Mouse (Mus musculus) activated CD4-positive, CD25-positive, alpha-beta regulatory T cell, adult 4 months (primary cell): ENCODE results near the gene Gart. TPM values are rescaled to one million over a fixed set of nuclear protein-coding genes. Genes with fewer than 3 reads are reported as not detected.

Source experiments
- ATAC-seq: one replicate; pipeline ENCODE4 v1.8.0; 2017
- polyA plus RNA-seq, 2 experiments: library from polyadenylated mRNA; unstranded; fragments of 100-300 nt; shearing (Covaris generic); gene quantifications; one replicate each; pipeline ENCODE4 v1.2.1; 2017

Gene Gart
- polyA plus RNA-seq, 2 experiments from 2014 or later = 57.7 to 59.6 TPM

DNA sequence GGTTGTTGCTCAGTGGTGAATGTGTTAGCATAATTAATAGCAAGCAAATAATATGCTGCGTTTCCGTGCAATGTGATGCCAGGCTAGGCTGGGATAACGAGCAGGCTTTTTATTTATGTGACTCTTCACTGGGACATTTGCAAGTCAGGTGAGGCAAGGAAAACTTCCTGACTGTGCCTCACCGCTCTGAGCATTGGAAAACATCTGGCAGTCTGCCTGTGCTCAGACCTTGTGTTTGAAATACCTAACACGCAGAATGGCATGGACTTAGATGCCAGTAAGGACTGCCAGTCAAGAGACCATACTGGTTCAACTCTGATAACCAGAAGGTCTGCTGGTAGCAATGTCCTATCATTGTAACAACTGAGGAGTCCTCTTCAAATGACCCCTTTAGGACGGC lies 41.6 kb downstream of the Gart start:
- ATAC-seq = no peak

DNA sequence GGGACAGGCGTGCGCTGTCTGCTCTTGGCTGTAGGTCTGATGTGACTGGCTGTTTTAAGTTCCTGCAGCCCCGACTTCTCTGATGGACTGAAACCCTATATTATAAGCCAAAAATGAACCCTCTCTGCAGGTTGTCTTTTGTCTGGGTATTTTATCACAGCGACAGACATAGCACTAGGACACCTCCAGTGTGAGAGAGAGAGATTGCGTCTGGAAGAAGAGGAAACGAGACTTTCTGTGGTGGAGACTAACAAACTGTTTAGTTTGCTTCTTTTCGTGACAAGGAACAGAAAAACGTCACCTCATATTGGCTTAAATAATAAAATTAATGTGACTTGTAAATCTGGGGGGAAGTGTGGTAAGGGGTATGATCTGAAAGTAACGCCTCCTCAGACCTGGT lies 45.1 kb downstream of the Gart start:
- ATAC-seq = no peak

DNA sequence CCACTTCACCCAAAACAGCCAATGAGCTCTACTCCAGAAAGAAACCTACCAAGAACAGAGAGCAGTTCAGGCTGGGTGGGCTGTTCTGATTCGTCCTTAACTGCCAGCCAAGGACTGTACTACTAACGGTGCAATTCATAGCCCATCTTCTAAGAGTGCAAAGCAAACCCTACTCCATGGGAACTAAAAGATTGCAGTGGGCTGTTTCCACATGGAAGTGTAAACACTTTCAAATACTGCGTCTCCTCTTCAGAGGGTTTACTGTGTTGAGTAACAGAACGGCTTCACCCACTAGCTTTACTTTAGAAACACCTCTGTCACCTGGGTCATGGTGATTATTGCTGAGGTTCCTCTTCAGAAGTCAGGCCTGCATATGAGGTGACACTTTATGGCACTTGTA lies 45.7 kb downstream of the Gart start:
- no peak for ATAC-seq

DNA sequence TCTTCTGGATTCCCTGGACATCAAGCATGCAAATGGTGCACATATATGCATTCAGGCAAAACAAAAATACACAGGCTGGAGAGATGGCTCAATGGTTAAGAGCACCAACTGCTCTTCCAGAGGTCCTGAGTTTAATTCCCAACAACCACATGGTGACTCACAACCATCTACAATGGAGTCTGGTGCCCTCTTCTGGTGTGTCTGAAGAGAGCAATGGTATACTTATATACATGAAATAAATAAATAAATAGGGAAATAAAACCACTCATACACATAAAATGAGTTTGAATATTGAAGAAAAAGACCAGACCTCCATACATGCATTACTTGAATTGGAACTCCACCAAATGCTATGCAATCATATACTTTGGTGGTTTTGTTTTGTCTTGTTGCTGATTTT lies 47.5 kb downstream of the Gart start:
- ATAC-seq = no peak

DNA sequence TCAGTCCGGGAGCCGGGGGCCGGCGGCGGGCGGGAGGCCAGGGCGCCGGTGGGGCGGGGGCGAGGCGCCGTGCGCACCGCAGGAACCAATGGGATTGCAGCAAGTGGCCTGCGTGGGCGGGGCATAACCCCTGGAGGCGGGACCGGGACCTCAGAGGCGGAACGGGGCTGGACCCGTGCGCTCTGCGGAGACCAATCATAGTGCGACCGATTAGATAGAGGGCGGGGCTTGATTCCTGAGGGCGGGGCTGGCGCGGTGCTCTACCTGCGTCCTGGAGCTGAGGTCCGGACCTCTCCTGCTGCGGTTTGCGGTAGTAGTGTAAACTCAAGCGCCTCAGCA lies 49.1 kb downstream of the Gart start, which contains the start of gene Tmem50b:
Tmem50b (minus strand) TSS at position 129 of the 339 bp plus-strand sequence.
- ATAC-seq = peak; percentile 90

DNA sequence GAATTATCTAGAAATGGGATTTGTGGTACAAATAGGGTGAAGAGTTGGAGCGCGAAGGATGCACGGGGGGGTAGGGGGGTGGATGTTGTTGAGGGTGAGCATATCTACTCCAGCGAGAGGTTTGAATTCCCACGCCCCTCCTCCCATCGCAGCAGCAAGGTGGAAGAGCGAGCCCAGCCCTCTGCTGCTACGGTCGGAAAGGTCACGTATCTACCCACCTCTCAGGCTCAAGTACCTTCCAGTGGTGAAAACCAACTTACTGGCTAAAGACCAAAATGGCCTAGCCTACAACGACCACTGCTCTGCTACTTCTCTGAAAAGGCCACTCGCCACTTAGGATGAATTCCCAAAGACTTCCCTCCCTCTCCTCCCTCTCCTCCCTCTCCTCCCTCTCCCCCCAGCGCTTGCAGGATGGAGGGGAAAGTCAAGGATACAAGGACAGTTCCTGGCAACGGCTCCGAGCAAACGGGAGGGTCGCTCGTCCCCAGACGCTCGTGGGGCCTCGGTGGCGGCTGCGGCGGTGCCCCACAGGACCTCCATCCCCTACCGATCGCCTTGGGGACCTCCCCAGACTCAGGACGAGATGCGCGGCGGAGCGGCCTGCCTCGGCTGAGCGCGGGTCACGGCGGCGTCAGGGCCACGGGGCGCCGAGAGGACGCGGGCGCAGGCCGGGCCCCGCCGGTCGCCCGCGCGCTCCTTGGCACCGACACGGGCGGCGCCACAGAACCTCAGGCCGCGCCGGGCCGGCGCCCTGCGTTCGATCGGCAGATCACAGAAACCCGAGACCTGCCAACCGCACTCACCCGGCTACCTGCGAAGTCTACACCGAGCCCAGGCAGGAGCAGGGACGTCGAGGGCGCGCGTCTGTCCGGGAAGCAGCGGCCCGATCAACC lies 49.7 kb downstream of the Gart start:
- peak; percentile 4 for ATAC-seq

DNA sequence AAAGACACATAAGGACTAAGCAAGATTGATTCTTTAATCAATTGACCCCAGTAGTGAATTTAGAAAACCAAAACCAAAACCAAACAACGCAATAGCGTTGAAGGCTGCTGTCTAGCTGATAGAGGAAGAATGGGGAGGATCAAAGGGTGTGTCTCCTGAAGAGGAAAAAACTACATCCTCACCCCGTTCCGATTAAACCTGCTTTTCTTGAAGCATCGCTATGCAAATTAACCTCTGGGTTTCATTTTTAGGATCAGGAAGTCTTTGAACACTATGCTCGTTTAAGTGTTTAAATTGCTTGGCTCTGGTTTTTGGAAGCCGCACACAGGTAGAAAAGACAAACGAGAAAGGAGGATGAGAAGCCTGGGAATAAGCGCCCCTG lies 50.4 kb downstream of the Gart start:
- ATAC-seq = peak; percentile 61

DNA sequence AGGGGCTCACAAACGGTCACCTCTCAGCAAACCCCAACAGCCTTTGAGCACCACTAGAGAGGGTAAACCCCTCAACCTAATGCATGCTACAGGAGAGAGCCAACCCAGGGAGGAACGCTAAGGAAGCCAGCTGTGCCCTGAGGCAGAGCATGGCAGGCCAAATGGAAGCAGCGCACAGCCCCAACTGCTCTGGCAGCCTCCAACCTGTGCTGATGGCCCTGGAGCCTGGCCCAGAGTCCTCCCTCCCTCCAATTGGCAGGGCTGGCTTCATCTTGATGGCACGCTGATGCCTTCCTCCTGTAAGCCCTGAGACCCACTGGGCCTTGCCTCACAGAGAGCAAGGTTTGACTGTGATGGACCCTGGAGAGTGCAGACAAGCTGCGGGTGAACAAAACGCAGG lies 51.7 kb downstream of the Gart start:
- no peak for ATAC-seq

DNA sequence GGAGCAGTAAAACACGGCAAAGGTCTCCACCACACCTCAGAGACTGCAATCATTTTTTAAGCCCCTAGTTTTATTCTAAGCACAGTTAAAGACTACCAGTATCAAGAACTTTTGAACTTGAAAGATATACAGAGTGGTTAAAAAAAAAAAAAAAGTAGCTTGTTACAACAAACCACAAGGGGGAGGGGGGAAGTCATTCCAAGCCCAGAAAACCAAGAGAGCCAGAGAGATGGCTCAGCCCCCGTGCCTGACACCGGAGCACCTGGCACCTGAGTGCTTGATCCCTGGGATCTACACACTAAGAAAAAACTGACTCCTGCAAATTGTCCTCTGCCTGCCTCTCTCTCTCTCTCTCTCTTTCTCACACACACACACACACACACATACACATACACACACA lies 53.5 kb downstream of the Gart start:
- no peak for ATAC-seq

DNA sequence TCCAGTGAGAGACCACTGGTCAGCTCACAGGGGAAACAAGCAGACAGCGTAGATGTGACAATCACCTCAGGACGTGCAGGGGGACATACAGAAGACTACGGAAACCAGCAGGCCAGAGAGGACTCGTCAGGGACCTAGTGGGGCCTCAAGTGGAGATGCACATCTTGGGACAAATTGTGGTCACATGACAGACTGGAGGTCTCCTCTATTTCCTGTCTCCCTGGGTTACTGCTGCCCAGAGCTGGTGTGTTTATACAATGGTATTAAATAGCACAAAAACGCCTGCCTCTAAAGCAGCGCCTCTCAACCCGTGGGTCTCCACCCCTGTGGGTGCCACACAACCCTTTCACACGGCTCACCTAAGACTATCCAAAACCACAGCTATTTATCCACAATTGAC lies 54.6 kb downstream of the Gart start:
- no peak for ATAC-seq

DNA sequence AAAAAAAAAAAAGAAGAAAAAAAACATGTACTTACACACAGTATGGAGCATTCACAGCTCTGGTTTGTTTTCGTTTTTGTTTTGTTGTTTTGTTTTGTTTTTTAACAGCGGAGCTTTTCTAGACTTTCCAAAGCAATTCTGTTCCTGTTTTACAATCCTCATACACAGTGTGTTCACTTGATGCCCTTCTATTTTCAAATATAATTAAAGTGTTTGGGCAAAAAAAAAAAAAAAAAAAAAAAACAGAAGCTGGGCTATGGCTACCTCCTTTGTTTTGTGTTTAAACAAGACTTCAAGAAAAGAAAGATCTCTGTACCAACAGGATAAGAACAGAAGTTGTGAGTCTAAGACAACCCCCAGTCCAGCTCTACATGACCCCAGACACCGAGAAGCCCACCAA lies 58.0 kb downstream of the Gart start:
- ATAC-seq = no peak

DNA sequence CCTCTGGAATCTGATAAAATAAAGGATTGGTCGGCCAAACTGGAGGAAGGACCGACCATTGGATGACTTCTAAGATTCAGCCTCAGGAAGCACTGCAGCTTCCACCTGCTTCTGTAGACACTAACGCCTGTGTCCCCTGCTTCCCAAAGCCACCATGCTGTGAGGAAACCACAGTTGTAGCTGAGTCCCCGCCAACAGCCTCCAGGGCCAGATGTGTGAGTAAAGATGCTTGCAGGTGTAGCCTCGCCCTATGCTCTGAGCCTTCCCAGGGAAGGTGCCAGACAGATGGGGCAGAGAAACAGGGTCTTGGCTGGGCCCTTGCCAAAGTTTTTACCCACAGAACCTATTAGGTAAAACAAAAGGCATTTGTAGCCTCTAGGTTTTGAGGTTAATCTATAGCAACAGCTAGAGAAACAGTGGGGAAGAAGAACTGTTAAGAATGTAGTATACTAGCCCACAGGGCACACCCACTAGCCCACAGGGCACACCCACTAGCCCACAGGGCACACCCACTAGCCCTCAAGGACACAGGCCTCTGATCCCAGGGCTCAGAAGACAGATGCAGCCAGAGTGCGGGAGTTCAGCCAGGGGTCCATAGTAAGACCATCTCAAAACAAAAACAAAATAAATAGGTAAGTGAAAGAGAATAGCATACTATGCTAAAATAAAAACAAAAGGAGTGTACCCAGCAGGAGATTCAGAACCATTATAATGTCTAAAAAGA lies 58.9 kb downstream of the Gart start:
- no peak for ATAC-seq

DNA sequence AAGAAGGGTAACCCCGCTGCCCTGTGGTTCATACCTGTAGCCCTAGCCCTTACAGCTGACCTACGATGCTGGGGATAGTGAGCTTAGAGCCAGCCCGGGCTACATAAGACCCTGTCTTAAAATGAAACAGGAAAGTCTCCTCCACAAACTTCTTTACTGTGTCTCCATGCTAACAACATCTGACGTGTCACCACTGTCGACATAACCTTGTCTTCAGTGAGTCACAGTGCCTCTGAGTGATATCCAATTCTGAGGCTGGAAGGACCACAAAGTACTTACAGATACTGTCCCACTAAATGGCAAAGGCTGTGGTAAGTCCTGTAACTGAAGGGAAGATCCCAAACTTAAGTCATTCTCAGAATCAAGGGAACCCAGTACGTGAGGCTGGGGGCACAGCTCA lies 60.5 kb downstream of the Gart start:
- no peak for ATAC-seq

DNA sequence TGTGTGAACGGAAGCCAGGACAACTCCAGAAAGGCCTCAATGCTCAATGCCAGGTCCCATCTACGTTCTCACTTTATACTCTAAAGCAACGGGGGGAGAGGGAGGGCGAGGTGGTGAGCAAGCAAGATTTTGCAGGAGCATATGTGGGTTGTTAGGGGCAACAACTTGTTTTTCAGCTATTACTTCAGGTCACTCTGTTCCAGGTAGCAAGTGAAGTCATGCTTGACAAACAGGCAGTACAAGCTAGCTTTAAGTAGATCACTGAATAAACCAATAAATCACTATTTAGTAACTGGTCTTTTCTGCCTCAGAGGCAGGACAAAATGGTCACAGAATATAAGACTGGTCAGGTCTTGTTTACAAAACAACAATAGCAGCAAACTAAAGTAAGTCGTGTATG lies 61.1 kb downstream of the Gart start:
- no peak for ATAC-seq

DNA sequence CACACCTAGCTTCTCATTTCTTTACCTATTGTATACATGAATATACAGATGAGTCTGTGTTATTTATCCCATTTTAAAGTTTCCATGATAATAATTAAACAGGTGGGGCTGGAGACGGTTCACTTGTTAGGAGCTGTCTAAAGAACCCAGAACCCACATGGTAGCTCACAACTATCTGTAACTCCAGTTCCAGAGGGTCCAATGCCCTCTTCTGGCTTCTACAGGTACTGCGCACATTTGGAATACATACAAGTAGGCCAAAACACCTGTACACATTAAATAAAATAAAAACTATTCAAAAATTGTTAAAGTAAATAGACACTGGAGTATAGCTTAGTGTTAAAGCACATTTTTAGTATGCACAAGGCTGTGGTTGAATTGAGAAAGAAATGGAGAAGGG lies 64.4 kb downstream of the Gart start:
- ATAC-seq = no peak

DNA sequence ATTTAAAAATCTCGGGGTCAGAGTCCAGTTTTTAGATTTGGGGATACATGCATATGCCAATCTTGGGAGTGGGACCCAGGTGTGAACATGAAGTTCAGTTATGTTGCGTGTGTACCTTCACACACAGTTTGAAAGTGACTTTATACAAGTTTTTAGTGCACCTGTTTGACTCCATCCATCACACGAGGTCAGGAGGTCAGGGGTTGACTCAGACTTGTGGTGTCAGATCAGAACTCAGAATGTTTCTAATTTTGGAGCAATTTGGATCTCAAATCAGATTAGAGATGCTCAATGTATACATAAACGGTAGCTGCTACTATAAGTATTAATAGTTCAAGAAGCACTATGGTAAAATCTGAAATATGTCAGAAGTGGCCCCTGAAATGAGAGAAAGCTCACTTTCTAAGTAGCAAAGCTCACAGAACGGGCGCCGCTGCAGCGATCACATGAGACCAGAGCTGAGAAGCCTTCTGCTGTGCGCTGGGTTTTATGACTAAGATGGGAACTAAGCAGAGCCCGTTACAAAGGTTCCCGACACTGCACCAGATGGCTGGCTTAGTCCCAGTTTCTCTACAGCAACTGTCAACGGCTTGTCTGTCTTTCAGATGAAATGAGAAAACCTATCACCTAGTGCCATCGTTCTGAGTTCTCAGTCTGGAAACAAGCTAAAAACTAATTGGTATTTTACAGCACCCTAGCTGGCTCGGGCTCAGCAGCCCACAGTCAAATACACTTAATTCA lies 67.6 kb downstream of the Gart start:
- no peak for ATAC-seq

DNA sequence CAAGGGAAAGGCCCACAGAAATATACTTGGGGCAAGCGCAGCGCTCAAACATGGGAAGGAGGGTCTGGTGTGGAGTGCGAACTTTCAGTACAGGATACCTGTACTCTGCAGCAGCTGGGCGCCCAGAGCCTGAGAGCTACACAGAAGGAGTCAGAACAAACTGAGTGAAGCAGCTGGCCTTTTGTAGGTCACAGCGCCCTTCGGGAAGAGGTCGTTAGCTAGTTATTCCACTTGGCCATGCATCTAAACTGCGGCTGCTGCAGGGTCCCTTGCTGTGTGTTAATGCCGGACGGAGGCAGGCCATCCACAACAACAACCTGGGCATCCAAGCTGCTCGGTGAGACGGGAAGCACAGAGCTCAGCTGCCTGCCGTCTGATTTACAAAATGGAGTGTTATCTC lies 71.6 kb downstream of the Gart start:
- no peak for ATAC-seq

Other genes starting within 250 kb of the Gart start
- 100 to 1,000 TPM; 108 to 129 TPM for gene Il10rb, start 240.8 kb downstream of the Gart start, polyA plus RNA-seq
- gene Ifnar1, start 161.7 kb downstream of the Gart start, polyA plus RNA-seq = 10 to 100 TPM; 87.0 to 90.6 TPM
- gene Ifngr2, start 99.9 kb downstream of the Gart start, polyA plus RNA-seq = 10 to 100 TPM; 19.8 to 20.6 TPM
- gene Tmem50b, start 49.2 kb downstream of the Gart start, polyA plus RNA-seq = 10 to 100 TPM; 34.6 to 38.3 TPM
- gene Dnajc28, start 27.9 kb downstream of the Gart start, polyA plus RNA-seq = 1 to 10 TPM in 1 of 2 experiments, under 1 TPM in 1; 0.79 to 2.3 TPM
- 100 to 1,000 TPM; 119 to 186 TPM for gene Son, start 554 bp upstream of the Gart start, polyA plus RNA-seq
- 10 to 100 TPM; 12.0 to 27.2 TPM for gene Donson, start 41.8 kb upstream of the Gart start, polyA plus RNA-seq
- 10 to 100 TPM; 67.0 to 69.8 TPM for gene Cryzl1, start 82.0 kb upstream of the Gart start, polyA plus RNA-seq
- gene Itsn1, start 82.3 kb upstream of the Gart start, polyA plus RNA-seq = 1 to 10 TPM; 3.2 to 5.6 TPM